Mouse (Mus musculus) kidney, postnatal 25 days (tissue): ENCODE data around the gene Pla2g5.
A peak's percentile ranks its signal among the peaks of the same experiment; 100 is the strongest.
"Not testable (repeated sequence)": the region's sequence is repeated elsewhere in the genome, so short reads cannot be mapped to it uniquely, and the experiment has no call there.

Experiments
- DNase-seq, 2 experiments: peaks; one replicate each; pipeline ENCODE4 v3.0.0; 2021; ENCODE audit warnings: mixed read lengths in 2 of 2

Pla2g5 gene

GRCm38 (mm10) chr4:138863344-138863998 is at the start of gene Pla2g5:
Pla2g5 (minus strand) TSS chr4:138863482.
- DNase-seq = peak; percentile 27 to 54

- no peak for DNase-seq
Observed at GRCm38 (mm10) chr4:138905624-138906337, 42.5 kb upstream of the Pla2g5 start.

GRCm38 (mm10) chr4:138899361-138899760 is 36.1 kb upstream of the Pla2g5 start:
- no peak for DNase-seq

GRCm38 (mm10) chr4:138893789-138894188 is 30.5 kb upstream of the Pla2g5 start:
- DNase-seq = peak in 1 of 2 experiments; percentile 25

GRCm38 (mm10) chr4:138892655-138893054 is 29.4 kb upstream of the Pla2g5 start:
- DNase-seq = no peak

GRCm38 (mm10) chr4:138889635-138890034 is 26.4 kb upstream of the Pla2g5 start:
- no peak for DNase-seq

GRCm38 (mm10) chr4:138889165-138889564 is 25.9 kb upstream of the Pla2g5 start:
- no peak for DNase-seq

- peak; percentile 81 to 94 for DNase-seq
Observed at GRCm38 (mm10) chr4:138884261-138884660, 21.0 kb upstream of the Pla2g5 start.

GRCm38 (mm10) chr4:138882179-138882578 is 18.9 kb upstream of the Pla2g5 start:
- no peak for DNase-seq

- no peak for DNase-seq
Observed at GRCm38 (mm10) chr4:138880811-138881584, 17.7 kb upstream of the Pla2g5 start.

- no peak for DNase-seq
Observed at GRCm38 (mm10) chr4:138879808-138880207, 16.5 kb upstream of the Pla2g5 start.

- DNase-seq = no peak
Observed at GRCm38 (mm10) chr4:138878783-138879182, 15.5 kb upstream of the Pla2g5 start.

- DNase-seq = no peak
Observed at GRCm38 (mm10) chr4:138877731-138878130, 14.4 kb upstream of the Pla2g5 start, which contains the start of gene Pla2g2e. Pla2g2e (plus strand) TSS chr4:138877942.

- no peak for DNase-seq
Observed at GRCm38 (mm10) chr4:138875986-138876385, 12.7 kb upstream of the Pla2g5 start.

GRCm38 (mm10) chr4:138875275-138875674 is 12.0 kb upstream of the Pla2g5 start:
- DNase-seq = not testable (repeated sequence)

GRCm38 (mm10) chr4:138873864-138874263 is 10.6 kb upstream of the Pla2g5 start, which contains the start of gene Gm13030:
Gm13030 (minus strand) TSS chr4:138873964.
- no peak for DNase-seq

- DNase-seq = no peak
Observed at GRCm38 (mm10) chr4:138868666-138869065, 5.4 kb upstream of the Pla2g5 start.

GRCm38 (mm10) chr4:138866413-138866812 is 3.1 kb upstream of the Pla2g5 start:
- DNase-seq = peak; percentile 65 to 87

- peak in 1 of 2 experiments; percentile 29 for DNase-seq
Observed at GRCm38 (mm10) chr4:138865991-138866390, 2.7 kb upstream of the Pla2g5 start.

GRCm38 (mm10) chr4:138865092-138865491 is 1.8 kb upstream of the Pla2g5 start:
- DNase-seq = peak in 1 of 2 experiments; percentile 22

- DNase-seq = peak; percentile 74 to 84
Observed at GRCm38 (mm10) chr4:138859728-138860127, 3.6 kb downstream of the Pla2g5 start.

- no peak for DNase-seq
Observed at GRCm38 (mm10) chr4:138859245-138859644, 4.0 kb downstream of the Pla2g5 start.

GRCm38 (mm10) chr4:138858446-138858845 is 4.8 kb downstream of the Pla2g5 start:
- no peak for DNase-seq
